Mouse (Mus musculus) naive thymus-derived CD4-positive, alpha-beta T cell, adult 5 months (primary cell): ENCODE data around the gene Wdr61. TPM values are rescaled to one million over a fixed set of nuclear protein-coding genes. Genes with fewer than 3 reads are reported as not detected.

Experiments
- polyA plus RNA-seq: library from polyadenylated mRNA; unstranded; fragments of 100-300 nt; shearing (Covaris generic); gene quantifications from one replicate; pipeline ENCODE4 v1.2.1, GENCODE M21; 2017

Wdr61 gene
- 56.8 TPM for polyA plus RNA-seq

GRCm38 (mm10) chr9:54733921-54734638 lies at the start of gene Wdr61:
Gene Wdr61 (minus strand): TSS chr9:54734519.

GRCm38 (mm10) chr9:54764561-54765217 lies 30.4 kb upstream of the Wdr61 start, which contains the start of gene Crabp1:
Gene Crabp1 (plus strand): TSS chr9:54764748.

DNA sequence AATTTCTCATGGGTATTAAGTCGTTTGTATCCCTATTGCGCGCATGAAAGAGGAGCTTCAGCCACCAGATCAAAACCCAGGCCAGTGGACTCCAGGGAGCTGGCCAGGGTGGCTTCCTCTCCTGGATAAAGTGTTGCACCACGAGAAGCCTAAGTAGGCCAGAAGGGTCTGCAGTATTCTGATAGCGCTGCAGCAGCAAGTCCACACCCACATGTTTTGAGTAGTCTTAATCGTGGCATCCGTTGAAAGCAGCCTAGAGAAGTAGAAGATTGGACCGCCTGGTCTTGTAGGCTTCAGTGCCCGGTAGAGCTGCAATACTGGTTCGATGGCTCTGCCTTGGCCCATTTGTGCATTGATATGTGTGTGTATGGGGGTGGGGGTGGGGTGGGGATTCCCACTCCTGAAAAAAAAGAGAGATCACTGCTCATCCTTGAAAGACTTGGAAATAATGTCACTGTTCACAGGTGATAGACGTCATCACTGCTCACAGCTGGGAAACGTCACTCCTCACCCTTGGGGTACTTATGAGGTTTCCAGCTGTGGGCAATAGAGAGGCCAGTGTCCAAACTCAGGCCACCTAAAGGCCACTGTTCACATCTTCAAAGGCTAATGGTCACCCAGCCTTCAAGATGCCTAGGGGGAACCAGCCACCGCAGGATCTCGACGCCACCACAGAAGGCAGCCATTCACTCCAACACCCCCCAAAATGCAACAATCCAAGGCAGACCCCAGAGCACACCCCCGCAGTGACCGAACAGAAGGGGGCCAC lies 35.8 kb downstream of the Wdr61 start, which contains the start of gene Dnaja4:
Gene Dnaja4 (plus strand): TSS at position 556 of the 769 bp plus-strand sequence.

Other genes starting within 250 kb of the Wdr61 start
- gene Dmxl2, start 232.9 kb downstream of the Wdr61 start, polyA plus RNA-seq, result 0.40 TPM
- not detected for gene Sh2d7, start 195.5 kb downstream of the Wdr61 start, polyA plus RNA-seq
- gene Cib2, start 174.3 kb downstream of the Wdr61 start, polyA plus RNA-seq, result not detected
- gene Idh3a, start 148.2 kb downstream of the Wdr61 start, polyA plus RNA-seq, result 74.3 TPM
- gene Acsbg1, start 72.6 kb downstream of the Wdr61 start, polyA plus RNA-seq, result 5.8 TPM
- 32.0 TPM for gene Dnaja4, start 35.6 kb downstream of the Wdr61 start, polyA plus RNA-seq
- not detected for gene Crabp1, start 30.2 kb upstream of the Wdr61 start, polyA plus RNA-seq
- gene Ireb2, start 129.3 kb upstream of the Wdr61 start, polyA plus RNA-seq, result 20.6 TPM
- gene Hykk, start 182.8 kb upstream of the Wdr61 start, polyA plus RNA-seq, result 0.61 TPM
- gene Psma4, start 216.3 kb upstream of the Wdr61 start, polyA plus RNA-seq, result 118 TPM
- 0.97 TPM for gene AY074887, start 216.5 kb upstream of the Wdr61 start, polyA plus RNA-seq
- gene Chrna5, start 246.4 kb upstream of the Wdr61 start, polyA plus RNA-seq, result 0.19 TPM